Mouse (Mus musculus) kidney, adult 8-10 months (tissue): ENCODE data around the gene Shld2.
"Not testable (repeated sequence)": the region's sequence is repeated elsewhere in the genome, so short reads cannot be mapped to it uniquely, and the experiment has no call there.

Experiments used
- DNase-seq, 2 experiments: peaks; one replicate each; pipeline ENCODE4 v3.0.0; 2022

Gene Shld2

GRCm38 (mm10) chr14:34318113-34318512, 7.8 kb upstream of the Shld2 start:
- DNase-seq: no peak

- DNase-seq: no peak
Observed at GRCm38 (mm10) chr14:34317431-34317830, 7.1 kb upstream of the Shld2 start.

- DNase-seq: no peak
Observed at GRCm38 (mm10) chr14:34316346-34316745, 6.1 kb upstream of the Shld2 start.

- no peak for DNase-seq
Observed at GRCm38 (mm10) chr14:34314796-34315195, 4.5 kb upstream of the Shld2 start.

GRCm38 (mm10) chr14:34314383-34314782, 4.1 kb upstream of the Shld2 start:
- not testable (repeated sequence) for DNase-seq

GRCm38 (mm10) chr14:34313612-34314011, 3.3 kb upstream of the Shld2 start:
- DNase-seq: no peak

- DNase-seq: peak; percentile 64 to 88
Observed at GRCm38 (mm10) chr14:34312339-34313048, 2.2 kb upstream of the Shld2 start.

GRCm38 (mm10) chr14:34311691-34312090, 1.4 kb upstream of the Shld2 start:
- DNase-seq: peak; percentile 56 to 79

GRCm38 (mm10) chr14:34311021-34311631, 833 bp upstream of the Shld2 start:
- peak; percentile 42 for DNase-seq

GRCm38 (mm10) chr14:34309907-34310233, 423 bp downstream of the Shld2 start:
- DNase-seq: no peak

GRCm38 (mm10) chr14:34309266-34309665, 1.0 kb downstream of the Shld2 start:
- no peak for DNase-seq

- no peak for DNase-seq
Observed at GRCm38 (mm10) chr14:34303265-34303680, 7.0 kb downstream of the Shld2 start.

GRCm38 (mm10) chr14:34302681-34303242, 7.5 kb downstream of the Shld2 start:
- DNase-seq: no peak

- DNase-seq: no peak
Observed at GRCm38 (mm10) chr14:34298871-34299700, 11.2 kb downstream of the Shld2 start.

- no peak for DNase-seq
Observed at GRCm38 (mm10) chr14:34297634-34298033, 12.7 kb downstream of the Shld2 start.

- no peak for DNase-seq
Observed at GRCm38 (mm10) chr14:34297038-34297437, 13.3 kb downstream of the Shld2 start.

- no peak for DNase-seq
Observed at GRCm38 (mm10) chr14:34296350-34296749, 13.9 kb downstream of the Shld2 start.

GRCm38 (mm10) chr14:34293641-34294040, 16.7 kb downstream of the Shld2 start:
- peak in 1 of 2 experiments; percentile 68 for DNase-seq

GRCm38 (mm10) chr14:34290229-34290628, 20.1 kb downstream of the Shld2 start:
- DNase-seq: no peak

- DNase-seq: no peak
Observed at GRCm38 (mm10) chr14:34289259-34290015, 20.9 kb downstream of the Shld2 start.

GRCm38 (mm10) chr14:34288396-34288795, 21.9 kb downstream of the Shld2 start:
- DNase-seq: no peak

- DNase-seq: no peak
Observed at GRCm38 (mm10) chr14:34281736-34282269, 28.5 kb downstream of the Shld2 start.
